Mouse (Mus musculus) hindbrain, embryonic 15.5 days (tissue): Measurements from ENCODE around the gene Phip. TPM values are rescaled to one million over a fixed set of nuclear protein-coding genes. Genes with fewer than 3 reads are reported as not detected.

Source experiments
- ATAC-seq: fragments of 200-750 bp; cut with Nextera tagmentation; 2 replicates; pipeline ENCODE4 v1.8.0; 2017; ENCODE audit warnings: low read depth, moderate number of reproducible peaks, moderate TSS enrichment; ENCODE audit not compliant: low FRiP score
- H3K27ac ChIP-seq: fragments of 300-500 bp; sonication (generic); replicated peaks from 2 replicates; pipeline ENCODE4 v1.5.1; 2015; ENCODE audit warnings: mild to moderate bottlenecking, inconsistent platforms
- H3K27me3 ChIP-seq: fragments of 300-500 bp; sonication (generic); 2 replicates; pipeline ENCODE4 v1.6.1; 2015; ENCODE audit warnings: control low read depth, inconsistent platforms
- H3K36me3 ChIP-seq: fragments of 300-500 bp; sonication (generic); 2 replicates; pipeline ENCODE4 v1.6.1; 2015; ENCODE audit warnings: control low read depth, inconsistent platforms
- H3K4me1 ChIP-seq: fragments of 300-500 bp; sonication (generic); replicated peaks from 2 replicates; pipeline ENCODE4 v1.6.1; 2015; ENCODE audit warnings: control low read depth, inconsistent platforms
- H3K4me2 ChIP-seq: fragments of 300-500 bp; sonication (generic); 2 replicates; pipeline ENCODE4 v1.6.1; 2015; ENCODE audit warnings: moderate library complexity, mild to moderate bottlenecking, inconsistent platforms
- H3K4me3 ChIP-seq: fragments of 300-500 bp; sonication (generic); 2 replicates; pipeline ENCODE4 v1.5.1; 2015; ENCODE audit warnings: mild to moderate bottlenecking, inconsistent platforms
- H3K9ac ChIP-seq: fragments of 300-500 bp; sonication (generic); 2 replicates; pipeline ENCODE4 v1.6.1; 2015; ENCODE audit warnings: inconsistent platforms
- H3K9me3 ChIP-seq: fragments of 300-500 bp; sonication (generic); 2 replicates; pipeline ENCODE4 v1.6.1; 2016; ENCODE audit warnings: control low read depth, inconsistent platforms
- WGBS: fragments of 180-500 bp; shearing (Covaris S2); methylation state at CpG from one replicate; pipeline ENCODE4 v1.1.7; 2015; 5-methylcytosine and 5-hydroxymethylcytosine counted together
- polyA plus RNA-seq: library from polyadenylated mRNA; unstranded; fragments of >200 nt; fragmentation: Nextera tagmentation; extraction: Ambion mirVana; gene quantifications from 2 replicates; pipeline ENCODE4 v1.2.1, GENCODE M21; 2015

The Phip gene
- 78.7 and 83.7 TPM in 2 replicates for polyA plus RNA-seq

GRCm38 (mm10) chr9:82975342-82976215 is at the start of gene Phip:
Gene Phip, minus strand, starts transcription at chr9:82975516.
- H3K36me3 ChIP-seq: no peaks in the 10 kb centered on the region
- H3K27ac ChIP-seq: peak within 1 kb of the TSS; percentile 100
- H3K9ac ChIP-seq: peak within 1 kb of the TSS; percentile 98
- H3K27me3 ChIP-seq: no peaks in the 10 kb centered on the region
- no peaks in the 10 kb centered on the region for H3K9me3 ChIP-seq
- WGBS: under 1% methylated on average over 57 of the region's 79 CpGs
- peak within 1 kb of the TSS; percentile 96 for H3K4me3 ChIP-seq
- H3K4me2 ChIP-seq: peak within 1 kb of the TSS; percentile 86
- peak; percentile 90 for ATAC-seq
- H3K4me1 ChIP-seq: peaks cover 23% of the 10 kb centered on the region

- H3K4me2 ChIP-seq: no peak overlapping the region
- H3K9ac ChIP-seq: no peak overlapping the region
- WGBS: 81% methylated on average over 6 of the region's 6 CpGs
- ATAC-seq: no peak
- H3K9me3 ChIP-seq: no peaks in the 10 kb centered on the region
- no peak overlapping the region for H3K4me3 ChIP-seq
- no peaks in the 10 kb centered on the region for H3K36me3 ChIP-seq
- no peaks in the 10 kb centered on the region for H3K27me3 ChIP-seq
- H3K27ac ChIP-seq: no peak overlapping the region
- no peaks in the 10 kb centered on the region for H3K4me1 ChIP-seq
Measured at GRCm38 (mm10) chr9:83023724-83024123, 48.4 kb upstream of the Phip start.

DNA sequence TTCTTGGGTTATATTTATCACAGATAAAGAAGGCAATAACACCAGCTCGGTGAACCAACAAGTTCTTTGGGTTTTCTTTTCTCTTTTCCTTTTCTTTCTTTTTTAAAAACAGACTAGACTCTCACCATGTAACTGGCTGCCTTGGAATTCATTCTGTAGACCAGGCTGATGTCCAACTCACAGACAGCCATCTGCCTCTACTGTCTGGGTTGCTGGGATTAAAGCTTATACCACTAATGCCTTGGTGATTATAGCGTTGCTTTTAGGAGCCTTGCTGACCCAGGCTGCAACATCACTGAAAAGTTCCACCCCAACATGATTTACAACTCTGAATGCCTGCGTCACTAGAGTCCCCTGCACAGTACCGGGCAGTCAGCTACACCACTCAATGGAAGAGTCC is 39.2 kb upstream of the Phip start:
- Histone ChIP-seq H3K9ac (no peak overlapping the region), H3K4me2 (no peak overlapping the region), H3K27ac (no peak overlapping the region), H3K9me3 (no peaks in the 10 kb centered on the region), H3K4me1 (no peaks in the 10 kb centered on the region), H3K4me3 (no peak overlapping the region), H3K27me3 (no peaks in the 10 kb centered on the region), H3K36me3 (no peaks in the 10 kb centered on the region)
- WGBS: 81% methylated on average over 4 of the region's 4 CpGs
- no peak for ATAC-seq

GRCm38 (mm10) chr9:83008306-83008705 is 33.0 kb upstream of the Phip start:
- Histone ChIP-seq H3K4me3 (no peak overlapping the region), H3K9me3 (no peaks in the 10 kb centered on the region), H3K9ac (no peak overlapping the region), H3K27me3 (no peaks in the 10 kb centered on the region), H3K4me2 (no peak overlapping the region), H3K4me1 (no peaks in the 10 kb centered on the region), H3K36me3 (no peaks in the 10 kb centered on the region), H3K27ac (no peak overlapping the region)
- no peak for ATAC-seq
- 95% methylated on average over 1 of the region's 1 CpGs for WGBS

DNA sequence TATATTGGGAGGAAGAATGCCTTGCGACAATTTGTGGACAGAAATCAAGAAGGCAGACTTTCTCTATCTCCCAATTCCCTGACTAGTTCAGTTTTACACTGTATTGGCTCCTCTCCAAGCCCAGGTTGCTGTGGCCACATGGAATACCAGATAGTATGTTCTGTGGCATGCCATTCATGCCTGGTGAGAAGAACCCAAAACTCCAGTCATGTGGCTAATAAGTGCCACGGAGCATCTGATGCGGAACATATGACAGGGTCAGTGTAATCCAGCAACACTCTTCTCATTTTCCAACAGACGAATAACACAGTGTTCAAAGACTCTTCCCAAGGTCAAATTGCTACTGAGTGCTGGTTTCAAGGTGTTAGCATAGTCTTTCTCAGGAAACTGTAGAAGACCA is 26.0 kb upstream of the Phip start:
- Histone ChIP-seq H3K4me1 (no peaks in the 10 kb centered on the region), H3K9ac (no peak overlapping the region), H3K4me2 (no peak overlapping the region), H3K36me3 (no peaks in the 10 kb centered on the region), H3K4me3 (no peak overlapping the region), H3K9me3 (no peaks in the 10 kb centered on the region), H3K27ac (no peak overlapping the region), H3K27me3 (no peaks in the 10 kb centered on the region)
- WGBS: 91% methylated on average over 4 of the region's 4 CpGs
- ATAC-seq: no peak

DNA sequence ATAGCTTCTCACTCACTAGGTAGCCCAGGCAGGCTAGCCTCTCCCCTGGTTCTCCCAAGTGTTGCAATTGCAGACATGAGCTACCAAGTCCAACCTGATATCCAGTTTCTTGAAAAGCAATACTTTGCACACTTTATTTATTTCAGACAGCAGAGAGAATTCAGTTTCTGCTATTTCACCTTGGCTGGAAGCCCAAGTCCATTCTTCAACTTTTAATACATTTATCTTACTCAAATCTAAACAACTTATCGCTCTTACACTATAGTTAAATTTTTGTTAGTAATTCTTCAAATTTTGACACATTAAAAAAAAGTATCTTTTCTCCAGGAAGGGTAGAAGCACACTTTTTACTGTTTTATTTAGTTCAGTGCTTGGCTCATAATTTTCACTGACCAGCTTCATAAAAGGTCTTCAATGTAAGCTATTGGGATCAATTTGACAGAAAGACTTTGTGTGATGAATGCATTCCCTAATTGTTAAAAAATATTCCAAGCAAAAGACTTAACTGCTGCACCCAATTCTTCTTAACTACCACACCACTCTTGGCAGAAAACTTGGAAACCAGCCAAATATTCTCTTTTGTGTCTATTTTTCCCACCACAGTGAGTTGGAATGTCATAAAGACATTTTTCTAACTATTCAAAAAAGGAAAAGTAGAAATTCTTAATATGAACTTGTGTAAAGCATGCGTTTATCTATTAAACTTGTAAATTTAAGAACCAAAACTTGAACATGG is 22.6 kb upstream of the Phip start:
- Histone ChIP-seq H3K4me2 (no peak overlapping the region), H3K9ac (no peak overlapping the region), H3K27ac (no peak overlapping the region), H3K27me3 (no peaks in the 10 kb centered on the region), H3K9me3 (no peaks in the 10 kb centered on the region), H3K36me3 (no peaks in the 10 kb centered on the region), H3K4me3 (no peak overlapping the region), H3K4me1 (no peaks in the 10 kb centered on the region)
- ATAC-seq: no peak
- 88% methylated on average over 2 of the region's 2 CpGs for WGBS

DNA sequence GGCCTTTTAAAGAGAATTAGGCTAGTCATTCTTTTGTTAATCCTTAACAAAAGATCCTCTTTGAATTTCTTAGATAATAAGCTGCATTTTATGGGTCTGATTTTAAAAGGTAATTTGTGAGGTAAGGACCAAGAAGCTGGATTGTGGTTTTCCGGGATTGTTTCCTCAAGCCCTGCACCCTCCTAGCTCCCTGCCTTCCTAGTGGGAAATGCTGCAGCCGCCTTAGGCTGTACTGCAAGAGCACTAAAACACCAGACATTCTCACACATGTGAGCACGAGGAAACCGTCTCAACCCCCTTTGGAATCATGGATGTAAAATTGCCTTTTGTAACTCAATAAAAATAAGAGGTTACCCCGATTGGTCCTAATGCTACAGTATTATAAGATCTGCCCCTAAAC is 1.6 kb upstream of the Phip start:
- Histone ChIP-seq H3K4me3 (peak overlapping the region; percentile 96), H3K4me1 (peaks cover 14% of the 10 kb centered on the region)

DNA sequence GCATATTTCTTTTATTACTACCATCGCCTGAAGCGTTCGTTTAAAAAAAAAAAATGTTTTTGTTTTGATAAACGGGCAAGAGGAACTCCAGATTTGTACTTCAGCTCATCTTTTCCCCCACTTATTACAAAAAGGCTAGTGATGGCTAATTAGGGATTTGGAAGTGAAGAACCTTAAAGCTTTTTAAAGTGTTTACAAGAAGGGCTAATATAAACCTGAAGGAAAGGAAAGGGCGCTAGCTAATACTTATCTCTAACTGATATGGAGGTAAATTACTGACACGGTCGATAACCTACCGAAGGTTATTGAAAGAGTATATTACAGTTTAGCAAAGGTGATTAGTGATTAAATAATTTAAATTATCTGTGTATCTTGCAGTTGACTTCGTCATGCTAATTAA is 903 bp upstream of the Phip start:
- WGBS: under 1% methylated on average over 9 of the region's 9 CpGs
- Histone ChIP-seq H3K4me2 (peak overlapping the region; percentile 86), H3K9ac (peak overlapping the region; percentile 98), H3K27ac (peak overlapping the region; percentile 100), H3K9me3 (no peaks in the 10 kb centered on the region), H3K36me3 (no peaks in the 10 kb centered on the region), H3K4me1 (peaks cover 17% of the 10 kb centered on the region), H3K4me3 (peak overlapping the region; percentile 96), H3K27me3 (no peaks in the 10 kb centered on the region)
- ATAC-seq: no peak

More for the DNA sequence above, 1.6 kb upstream of the Phip start:
- Histone ChIP-seq H3K9ac (peak overlapping the region; percentile 34), H3K27me3 (no peaks in the 10 kb centered on the region), H3K4me2 (peak overlapping the region; percentile 86), H3K36me3 (no peaks in the 10 kb centered on the region), H3K9me3 (no peaks in the 10 kb centered on the region), H3K27ac (peak overlapping the region; percentile 100)
- WGBS: 11% methylated on average over 5 of the region's 5 CpGs
- no peak for ATAC-seq

- Histone ChIP-seq H3K4me1 (peaks cover 26% of the 10 kb centered on the region), H3K4me3 (peak overlapping the region; percentile 96), H3K27ac (peak overlapping the region; percentile 100), H3K9me3 (no peaks in the 10 kb centered on the region), H3K27me3 (no peaks in the 10 kb centered on the region), H3K9ac (peak overlapping the region; percentile 98), H3K36me3 (no peaks in the 10 kb centered on the region), H3K4me2 (peak overlapping the region; percentile 86)
- under 1% methylated on average over 60 of the region's 61 CpGs for WGBS
- ATAC-seq: peak; percentile 55
Measured at GRCm38 (mm10) chr9:82974962-82975341, 364 bp downstream of the Phip start.

DNA sequence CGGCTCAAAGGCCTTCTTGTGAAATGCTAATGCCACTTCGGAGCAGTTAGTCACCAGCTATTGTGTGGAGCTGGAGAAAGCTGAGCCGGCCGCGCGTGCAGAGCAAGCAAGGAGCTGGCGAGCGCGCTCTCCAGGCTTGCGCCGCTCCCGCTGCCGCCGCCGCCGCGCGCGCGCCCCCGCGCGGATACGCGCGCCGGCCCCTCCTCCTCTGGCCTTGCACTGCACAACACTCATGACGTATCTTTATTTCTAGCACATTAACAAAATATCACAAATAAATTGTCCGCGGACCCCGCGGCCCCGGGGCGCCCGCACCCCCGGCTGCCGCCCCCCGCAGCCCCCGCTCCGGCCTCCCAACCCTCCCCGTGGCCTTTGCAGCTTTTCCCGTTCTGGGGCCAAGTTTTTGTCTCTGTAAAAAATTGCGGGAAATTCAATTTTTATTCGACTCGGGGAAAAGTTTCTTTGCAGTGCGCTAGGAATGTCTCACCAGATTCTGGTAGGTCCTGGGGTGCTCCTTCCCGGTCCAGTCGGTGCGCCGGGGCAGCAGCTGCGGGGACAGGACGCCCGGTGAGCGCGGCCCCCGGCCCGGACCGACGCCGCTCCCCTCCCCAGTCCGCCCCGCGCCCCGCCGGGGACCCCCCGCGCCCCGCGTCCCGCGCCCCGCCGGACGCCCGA is 992 bp downstream of the Phip start:
- 1% methylated on average over 72 of the region's 75 CpGs for WGBS

DNA sequence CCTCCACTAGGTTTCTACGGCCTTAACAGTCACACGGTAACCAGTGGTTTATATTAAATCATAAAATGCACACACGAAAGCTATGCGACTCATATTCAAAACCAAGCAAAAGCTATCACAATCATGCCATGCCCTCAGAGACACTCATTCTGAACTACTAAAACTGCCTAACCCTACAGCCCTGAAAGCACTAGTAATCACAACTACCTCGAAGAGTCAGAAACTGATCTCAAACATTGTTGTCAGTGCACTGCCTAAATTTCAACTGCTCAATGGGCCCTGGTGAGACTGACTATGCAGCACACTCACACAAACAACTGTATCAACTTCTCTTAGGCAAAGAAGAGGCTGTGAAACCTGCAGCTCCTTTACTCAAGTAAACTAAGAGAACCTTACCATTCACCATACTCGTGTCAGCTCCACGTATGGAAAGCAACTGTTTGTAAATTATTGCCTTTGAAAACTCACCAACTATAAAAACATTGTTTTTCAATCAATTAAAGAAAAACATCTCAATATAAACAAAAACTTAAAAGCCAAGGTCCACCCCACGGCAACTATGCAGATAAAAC is 1.9 kb downstream of the Phip start:
- Histone ChIP-seq H3K9me3 (no peaks in the 10 kb centered on the region), H3K4me3 (peak overlapping the region; percentile 96), H3K27ac (peak overlapping the region; percentile 100), H3K4me2 (peak overlapping the region; percentile 86), H3K4me1 (peaks cover 34% of the 10 kb centered on the region), H3K9ac (peak overlapping the region; percentile 98), H3K36me3 (no peaks in the 10 kb centered on the region), H3K27me3 (no peaks in the 10 kb centered on the region)
- no peak for ATAC-seq
- 22% methylated on average over 8 of the region's 8 CpGs for WGBS

More for the DNA sequence above, 992 bp downstream of the Phip start:
- Histone ChIP-seq H3K4me2 (peak overlapping the region; percentile 86), H3K27ac (peak overlapping the region; percentile 100), H3K4me3 (peak overlapping the region; percentile 96), H3K9ac (peak overlapping the region; percentile 98), H3K4me1 (peaks cover 28% of the 10 kb centered on the region), H3K9me3 (no peaks in the 10 kb centered on the region), H3K27me3 (no peaks in the 10 kb centered on the region), H3K36me3 (no peaks in the 10 kb centered on the region)
- ATAC-seq: peak; percentile 79
